Mouse (Mus musculus) ES-Bruce4 (cell line): ENCODE data around the gene Vmac.

Source experiments
- CTCF ChIP-seq: IDR thresholded peaks from one replicate; pipeline ENCODE4 v1.8.1; 2011; ENCODE audit warnings: low read depth, low read length
- POLR2A ChIP-seq: IDR thresholded peaks from one replicate; pipeline ENCODE4 v1.8.1; 2011; ENCODE audit warnings: low read length; ENCODE audit not compliant: insufficient read depth

- TF ChIP-seq POLR2A (no peak), CTCF (no peak)
These were observed 23.9 kb downstream of the Vmac start for GRCm38 (mm10) chr17:56693851-56694310.
